Mouse (Mus musculus): ENCODE data around the gene Snrpn.
"Not testable (repeated sequence)": the region's sequence is repeated elsewhere in the genome, so short reads cannot be mapped to it uniquely, and the experiment has no call there.

Gene Snrpn

DNA sequence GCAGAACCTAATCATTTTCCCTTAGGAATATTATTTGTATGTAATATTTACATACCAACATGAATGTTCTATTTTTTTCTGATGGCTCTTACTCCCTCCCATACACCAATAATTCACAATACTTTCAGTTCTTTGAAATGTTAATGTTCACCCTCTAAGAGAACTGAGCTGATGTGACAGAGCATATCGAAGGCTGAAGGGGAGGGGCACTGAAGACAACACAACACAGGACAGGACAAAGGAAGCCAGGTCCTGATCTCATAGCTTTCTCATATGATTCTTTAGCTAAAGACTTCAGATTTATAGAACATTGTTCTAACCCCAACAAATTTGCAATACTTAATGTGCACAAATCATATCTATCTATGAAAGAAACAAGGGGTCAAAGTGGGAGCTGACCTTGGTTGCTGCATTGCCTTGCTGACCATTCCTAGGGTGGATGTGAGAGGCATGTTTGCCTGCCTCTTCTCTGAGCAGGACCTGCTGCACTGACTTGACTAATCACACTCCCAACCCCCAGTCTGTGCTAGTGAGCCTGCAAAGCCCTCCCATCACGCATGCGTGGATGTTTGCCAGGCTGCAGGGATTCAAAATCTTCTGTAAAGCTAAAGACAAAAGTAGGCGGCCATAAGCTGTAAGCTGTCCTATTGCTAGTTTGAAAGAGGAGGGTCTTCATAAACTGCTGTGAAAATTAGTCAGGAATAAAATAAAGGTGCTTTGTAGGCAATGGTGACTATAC lies at the start of gene Snrpn:
Gene Snrpn (minus strand): TSS at position 478 of the 739 bp plus-strand sequence.
- DNase-seq (ENCODE audit: low read depth, low spot score) = no peak

GRCm38 (mm10) chr7:60170250-60171185 lies 30.5 kb upstream of the Snrpn start:
- no peak for DNase-seq (ENCODE audit: low read depth, low spot score)

GRCm38 (mm10) chr7:60125332-60125731 lies 14.7 kb downstream of the Snrpn start:
- DNase-seq (ENCODE audit: low read depth, low spot score) = no peak

DNA sequence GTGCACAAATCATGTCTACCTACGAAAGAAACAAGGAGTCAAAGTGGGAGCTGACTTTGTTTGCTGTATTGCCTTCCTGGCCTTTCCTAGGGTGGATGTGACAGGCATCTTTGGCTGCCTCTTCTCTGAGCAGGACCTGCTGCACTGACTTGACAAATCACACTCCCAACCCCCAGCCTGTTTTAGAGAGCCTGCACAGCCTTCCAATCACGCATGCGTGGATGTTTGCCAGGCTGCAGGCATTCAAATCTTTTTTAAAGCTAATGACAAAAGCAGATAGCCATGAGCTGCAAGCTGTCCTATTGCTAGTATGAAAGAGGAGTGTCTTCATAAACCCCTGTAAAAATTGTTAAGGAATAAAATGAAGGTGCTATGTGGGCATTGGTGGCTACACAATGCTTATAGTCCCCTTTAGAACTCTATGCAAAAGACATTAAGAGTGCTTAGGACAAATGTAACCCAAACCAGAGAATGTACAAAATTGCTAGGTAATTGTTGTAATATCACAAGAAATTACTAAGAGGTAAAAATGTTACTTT lies 16.9 kb downstream of the Snrpn start:
- DNase-seq (ENCODE audit: low read depth, low spot score) = not testable (repeated sequence)

- DNase-seq (ENCODE audit: low read depth, low spot score) = no peak
Observed at GRCm38 (mm10) chr7:60122434-60123085, 17.5 kb downstream of the Snrpn start.

GRCm38 (mm10) chr7:60097154-60097859 lies 42.7 kb downstream of the Snrpn start:
- DNase-seq (ENCODE audit: low read depth, low spot score) = no peak

DNA sequence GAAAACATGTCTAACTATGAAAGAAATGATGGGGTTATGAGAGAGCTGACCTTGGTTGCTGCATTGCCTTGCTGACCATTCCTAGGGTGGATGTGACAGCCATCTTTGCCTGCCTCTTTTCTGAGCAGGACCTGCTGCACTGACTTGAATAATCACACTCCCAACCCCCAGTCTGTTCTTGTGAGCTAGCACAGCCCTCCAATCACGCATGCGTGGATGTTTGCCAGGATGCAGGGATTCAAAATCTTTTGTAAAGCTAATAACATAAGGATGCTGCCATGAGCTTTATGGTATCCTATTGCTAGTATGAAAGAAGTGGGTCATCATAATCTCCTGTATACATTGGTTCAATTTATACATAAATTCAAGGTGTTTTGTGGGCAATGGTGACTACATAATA lies 63.7 kb downstream of the Snrpn start:
- no peak for DNase-seq (ENCODE audit: low read depth, low spot score)

GRCm38 (mm10) chr7:60047481-60048201 lies 92.4 kb downstream of the Snrpn start:
- no peak for DNase-seq (ENCODE audit: low read depth, low spot score)

DNA sequence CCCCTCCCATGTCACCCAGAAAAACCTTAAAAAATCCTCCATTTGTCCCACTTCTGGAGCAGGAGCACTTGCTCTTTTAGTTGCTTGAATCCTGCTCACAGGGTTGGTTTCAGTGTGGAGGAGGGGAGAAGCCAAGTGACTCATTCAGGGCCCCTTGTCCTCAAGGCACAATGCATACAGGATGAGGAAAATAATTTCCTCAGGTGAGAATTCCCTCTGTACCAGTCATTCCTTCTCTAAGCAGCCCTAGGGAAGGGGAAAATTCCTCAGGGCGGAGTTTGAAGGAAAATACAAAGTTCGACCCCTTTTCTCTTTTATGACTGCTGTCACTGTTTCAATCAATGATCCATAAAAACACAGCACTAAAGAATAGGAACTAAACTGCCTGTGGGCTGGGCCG lies 126.8 kb downstream of the Snrpn start:
- DNase-seq (ENCODE audit: low read depth, low spot score) = no peak

DNA sequence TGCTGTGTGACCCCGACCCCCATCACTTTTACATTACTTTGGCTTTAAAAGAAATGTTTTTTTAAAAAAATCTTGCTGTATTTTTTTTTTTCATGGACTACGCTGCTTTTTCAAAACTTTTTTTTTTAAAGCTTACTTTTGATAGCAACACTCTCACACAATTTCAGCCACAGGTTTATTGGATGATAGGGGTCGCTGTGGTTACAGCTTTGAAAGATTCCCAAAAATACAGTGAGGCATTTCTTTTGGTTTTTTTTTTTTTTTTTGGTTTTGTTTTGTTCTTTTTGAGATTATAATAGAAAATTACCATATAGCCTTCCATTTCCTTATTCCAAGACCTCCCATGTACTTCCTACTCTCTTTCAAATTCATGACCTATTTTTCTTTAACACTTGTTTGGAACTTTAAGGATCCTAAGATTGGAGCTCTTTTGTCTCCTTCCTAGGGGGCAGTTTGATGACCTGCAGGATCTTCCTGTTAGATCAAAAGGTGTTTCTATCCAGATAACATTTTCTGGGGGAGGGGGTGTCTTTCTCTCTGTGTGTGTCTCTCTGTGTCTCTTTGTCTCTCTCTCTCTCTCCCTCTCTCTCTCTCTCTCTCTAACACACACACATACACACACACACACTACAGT lies 132.2 kb downstream of the Snrpn start:
- DNase-seq (ENCODE audit: low read depth, low spot score) = no peak

- no peak for DNase-seq (ENCODE audit: low read depth, low spot score)
Observed at GRCm38 (mm10) chr7:60006262-60006661, 133.8 kb downstream of the Snrpn start.

GRCm38 (mm10) chr7:60004606-60005330 lies 135.3 kb downstream of the Snrpn start, which contains the start of the genes Snurf and Gm38393:
Gene Snurf, minus strand, starts transcription at chr7:60005049.
Gene Gm38393, minus strand, starts transcription at chr7:60005064.
- peak; percentile 1 for DNase-seq (ENCODE audit: low read depth, low spot score)

DNA sequence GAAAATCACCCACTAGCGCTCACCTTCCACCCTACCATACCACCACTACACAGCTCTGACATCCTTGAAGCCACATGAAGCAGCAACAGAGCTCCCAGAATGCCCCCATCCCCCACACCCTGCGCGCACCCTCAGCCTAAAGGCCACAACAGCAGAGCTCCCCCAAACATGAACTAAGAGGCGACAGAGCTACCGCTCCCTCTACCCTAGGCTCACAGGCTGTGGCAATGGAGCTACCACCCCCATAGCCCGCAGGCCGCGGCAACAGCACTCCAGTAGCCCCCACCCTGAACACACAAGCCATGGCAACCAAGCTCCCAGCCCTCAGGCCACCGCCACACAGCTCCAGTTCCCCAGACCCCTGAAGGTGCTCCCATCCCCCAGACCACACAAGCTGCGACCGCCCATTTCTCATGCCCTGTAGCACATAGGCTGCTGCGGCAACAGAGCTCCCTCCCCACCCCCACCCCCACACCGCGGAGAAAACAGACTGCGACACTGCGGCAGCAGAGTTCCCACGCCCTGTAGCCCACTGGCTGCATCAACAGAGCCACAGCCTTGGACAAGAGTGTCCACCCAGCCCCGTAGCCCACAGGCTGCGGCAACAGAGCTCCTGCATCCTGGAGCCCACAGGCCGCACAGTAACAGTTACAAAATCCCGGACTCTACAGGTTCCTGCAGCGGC lies 136.0 kb downstream of the Snrpn start:
- DNase-seq (ENCODE audit: low read depth, low spot score) = peak; percentile 1

- DNase-seq (ENCODE audit: low read depth, low spot score) = no peak
Observed at GRCm38 (mm10) chr7:60003006-60003865, 136.8 kb downstream of the Snrpn start.

GRCm38 (mm10) chr7:59978646-59979045 lies 161.4 kb downstream of the Snrpn start:
- DNase-seq (ENCODE audit: low read depth, low spot score) = no peak

Data from CD4-positive, CD25-positive, alpha-beta regulatory T cell, adult 2 months (primary cell).